Mouse (Mus musculus): ENCODE data around the gene Aktip.
A peak's percentile ranks its signal among the peaks of the same experiment; 100 is the strongest.

The Aktip gene

GRCm38 (mm10) chr8:91132731-91133130, 67.0 kb downstream of the Aktip start:
- DNase-seq (ENCODE audit: extremely low read depth, low read depth), result no peak

- no peak for DNase-seq (ENCODE audit: extremely low read depth, low read depth)
Measured at GRCm38 (mm10) chr8:91126786-91127185, 73.0 kb downstream of the Aktip start.

GRCm38 (mm10) chr8:91124315-91124714, 75.5 kb downstream of the Aktip start:
- DNase-seq (ENCODE audit: extremely low read depth, low read depth), result no peak

- no peak for DNase-seq (ENCODE audit: extremely low read depth, low read depth)
Measured at GRCm38 (mm10) chr8:91118131-91118530, 81.6 kb downstream of the Aktip start.

- DNase-seq (ENCODE audit: extremely low read depth, low read depth), result no peak
Measured at GRCm38 (mm10) chr8:91117537-91117936, 82.2 kb downstream of the Aktip start.

- no peak for DNase-seq (ENCODE audit: extremely low read depth, low read depth)
Measured at GRCm38 (mm10) chr8:91114910-91115309, 84.9 kb downstream of the Aktip start.

- DNase-seq (ENCODE audit: extremely low read depth, low read depth), result no peak
Measured at GRCm38 (mm10) chr8:91114428-91114827, 85.3 kb downstream of the Aktip start.

- DNase-seq (ENCODE audit: extremely low read depth, low read depth), result no peak
Measured at GRCm38 (mm10) chr8:91111868-91112477, 87.8 kb downstream of the Aktip start.

- no peak for DNase-seq (ENCODE audit: extremely low read depth, low read depth)
Measured at GRCm38 (mm10) chr8:91106271-91106670, 93.5 kb downstream of the Aktip start.

- DNase-seq (ENCODE audit: extremely low read depth, low read depth), result no peak
Measured at GRCm38 (mm10) chr8:91098106-91098505, 101.7 kb downstream of the Aktip start.

GRCm38 (mm10) chr8:91094135-91094534, 105.6 kb downstream of the Aktip start:
- DNase-seq (ENCODE audit: extremely low read depth, low read depth), result no peak

- DNase-seq (ENCODE audit: extremely low read depth, low read depth), result no peak
Measured at GRCm38 (mm10) chr8:91089601-91090000, 110.2 kb downstream of the Aktip start.

GRCm38 (mm10) chr8:91088452-91088851, 111.3 kb downstream of the Aktip start:
- DNase-seq (ENCODE audit: extremely low read depth, low read depth), result no peak

- no peak for DNase-seq (ENCODE audit: extremely low read depth, low read depth)
Measured at GRCm38 (mm10) chr8:91082428-91082827, 117.3 kb downstream of the Aktip start.

- no peak for DNase-seq (ENCODE audit: extremely low read depth, low read depth)
Measured at GRCm38 (mm10) chr8:91081911-91082310, 117.9 kb downstream of the Aktip start.

- peak; percentile 28 for DNase-seq (ENCODE audit: extremely low read depth, low read depth)
Measured at GRCm38 (mm10) chr8:91079678-91080077, 120.1 kb downstream of the Aktip start.

GRCm38 (mm10) chr8:91077077-91077867, 122.5 kb downstream of the Aktip start:
- DNase-seq (ENCODE audit: extremely low read depth, low read depth), result peak; percentile 8

- peak; percentile 87 for DNase-seq (ENCODE audit: extremely low read depth, low read depth)
Measured at GRCm38 (mm10) chr8:91070275-91070859, 129.4 kb downstream of the Aktip start.

GRCm38 (mm10) chr8:91069834-91070233, 129.9 kb downstream of the Aktip start, which contains the start of gene Rbl2:
Rbl2 (plus strand) TSS chr8:91070057.
- peak; percentile 82 for DNase-seq (ENCODE audit: extremely low read depth, low read depth)

GRCm38 (mm10) chr8:91069407-91069806, 130.4 kb downstream of the Aktip start:
- DNase-seq (ENCODE audit: extremely low read depth, low read depth), result no peak

- no peak for DNase-seq (ENCODE audit: extremely low read depth, low read depth)
Measured at GRCm38 (mm10) chr8:91065179-91065578, 134.6 kb downstream of the Aktip start.
